Mouse (Mus musculus) lung, adult 2 months (tissue): Measurements from ENCODE around the gene Abhd2. TPM values are rescaled to one million over a fixed set of nuclear protein-coding genes. Genes with fewer than 3 reads are reported as not detected.

Experiments
- DNase-seq: peaks from one replicate; pipeline ENCODE4 v3.0.0; 2022
- H3K4me1 ChIP-seq: fragments of 200-500 bp; 2 replicates; pipeline ENCODE4 v1.6.1; 2011; ENCODE audit warnings: low read length; ENCODE audit not compliant: control insufficient read depth, insufficient read depth
- H3K4me3 ChIP-seq: fragments of 200-500 bp; replicated peaks from 2 replicates; pipeline ENCODE3; 2011; ENCODE audit warnings: low read depth, mild to moderate bottlenecking, control low read depth, low read length; ENCODE audit errors: extremely low read depth
- CTCF ChIP-seq: fragments of 200-500 bp; IDR thresholded peaks from 2 replicates; pipeline ENCODE4 v1.5.1; 2011; ENCODE audit warnings: mild to moderate bottlenecking, low read length, control low read depth; ENCODE audit not compliant: insufficient read depth
- POLR2A ChIP-seq: fragments of 200-500 bp; IDR thresholded peaks from 2 replicates; pipeline ENCODE4 v1.6.1; 2011; ENCODE audit warnings: low read depth, mild to moderate bottlenecking, control low read depth, low read length, borderline replicate concordance; ENCODE audit errors: extremely low read depth
- WGBS: fragments of 180-500 bp; shearing (Covaris S2); methylation state at CpG from one replicate; pipeline ENCODE4 v1.1.7; 2018; 5-methylcytosine and 5-hydroxymethylcytosine counted together
- polyA plus RNA-seq: library from polyadenylated mRNA; depleted of rRNA; stranded (reverse); fragments of >200 nt; gene quantifications from 2 replicates; pipeline ENCODE4 v1.2.3, GENCODE M21; 2012

Abhd2 gene
- polyA plus RNA-seq, 1 experiment: 64.0 TPM

- no peak for DNase-seq
- H3K4me1 ChIP-seq: peaks cover 40% of the 10 kb centered on the region
- no peak overlapping the region for H3K4me3 ChIP-seq
- WGBS: 67% methylated on average over 2 of the region's 2 CpGs
- TF ChIP-seq CTCF (no peak), POLR2A (no peak)
Measured at GRCm38 (mm10) chr7:79302586-79302985, 29.6 kb downstream of the Abhd2 start.

- Histone ChIP-seq H3K4me1 (peaks cover 36% of the 10 kb centered on the region), H3K4me3 (no peak overlapping the region)
- TF ChIP-seq CTCF (no peak), POLR2A (no peak)
- no peak for DNase-seq
- WGBS: 71% methylated on average over 6 of the region's 6 CpGs
Measured at GRCm38 (mm10) chr7:79303183-79303761, 30.3 kb downstream of the Abhd2 start.

- DNase-seq: no peak
- TF ChIP-seq CTCF (no peak), POLR2A (no peak)
- no peak overlapping the region for H3K4me3 ChIP-seq
- WGBS: 35% methylated on average over 8 of the region's 8 CpGs
- H3K4me1 ChIP-seq: peaks cover 35% of the 10 kb centered on the region
Measured at GRCm38 (mm10) chr7:79308455-79309030, 35.5 kb downstream of the Abhd2 start.

GRCm38 (mm10) chr7:79309247-79310190 lies 36.5 kb downstream of the Abhd2 start:
- no peak for TF ChIP-seq POLR2A
- TF ChIP-seq CTCF: peak; percentile 36; the same call in 1 of the 2 replicates
- no peak for DNase-seq
- 31% methylated on average over 19 of the region's 19 CpGs for WGBS
- peaks cover 41% of the 10 kb centered on the region for H3K4me1 ChIP-seq
- H3K4me3 ChIP-seq: no peak overlapping the region

- Histone ChIP-seq H3K4me3 (no peak overlapping the region), H3K4me1 (peaks cover 45% of the 10 kb centered on the region)
- DNase-seq: no peak
- TF ChIP-seq POLR2A: no peak
- no peak for TF ChIP-seq CTCF
- 30% methylated on average over 1 of the region's 1 CpGs for WGBS
Measured at GRCm38 (mm10) chr7:79310191-79310555, 37.2 kb downstream of the Abhd2 start.

- Histone ChIP-seq H3K4me1 (peaks cover 53% of the 10 kb centered on the region), H3K4me3 (no peak overlapping the region)
- TF ChIP-seq CTCF (no peak), POLR2A (no peak)
- no peak for DNase-seq
- 63% methylated on average over 5 of the region's 5 CpGs for WGBS
Measured at GRCm38 (mm10) chr7:79311420-79311988, 38.5 kb downstream of the Abhd2 start.

- 51% methylated on average over 8 of the region's 8 CpGs for WGBS
- peaks cover 59% of the 10 kb centered on the region for H3K4me1 ChIP-seq
Measured at GRCm38 (mm10) chr7:79312246-79312645, 39.2 kb downstream of the Abhd2 start.

GRCm38 (mm10) chr7:79313519-79314059 lies 40.6 kb downstream of the Abhd2 start:
- DNase-seq: no peak
- Histone ChIP-seq H3K4me3 (no peak overlapping the region), H3K4me1 (peaks cover 66% of the 10 kb centered on the region)
- TF ChIP-seq CTCF (no peak), POLR2A (no peak)
- 24% methylated on average over 12 of the region's 12 CpGs for WGBS

More at GRCm38 (mm10) chr7:79312246-79312645, 39.2 kb downstream of the Abhd2 start:
- no peak overlapping the region for H3K4me3 ChIP-seq
- TF ChIP-seq CTCF: no peak
- no peak for TF ChIP-seq POLR2A
- no peak for DNase-seq

- H3K4me1 ChIP-seq: peaks cover 58% of the 10 kb centered on the region
Measured at GRCm38 (mm10) chr7:79314517-79314916, 41.5 kb downstream of the Abhd2 start.

More at GRCm38 (mm10) chr7:79314517-79314916, 41.5 kb downstream of the Abhd2 start:
- WGBS: 49% methylated on average over 5 of the region's 5 CpGs
- no peak overlapping the region for H3K4me3 ChIP-seq
- no peak for TF ChIP-seq CTCF
- TF ChIP-seq POLR2A: no peak
- no peak for DNase-seq
